Mouse (Mus musculus): ENCODE results near the gene Celsr1. TPM values are rescaled to one million over a fixed set of nuclear protein-coding genes. Genes with fewer than 3 reads are reported as not detected.

Celsr1 gene
- polyA plus RNA-seq, 1 experiment from 2014 or later, result 3.9 TPM

DNA sequence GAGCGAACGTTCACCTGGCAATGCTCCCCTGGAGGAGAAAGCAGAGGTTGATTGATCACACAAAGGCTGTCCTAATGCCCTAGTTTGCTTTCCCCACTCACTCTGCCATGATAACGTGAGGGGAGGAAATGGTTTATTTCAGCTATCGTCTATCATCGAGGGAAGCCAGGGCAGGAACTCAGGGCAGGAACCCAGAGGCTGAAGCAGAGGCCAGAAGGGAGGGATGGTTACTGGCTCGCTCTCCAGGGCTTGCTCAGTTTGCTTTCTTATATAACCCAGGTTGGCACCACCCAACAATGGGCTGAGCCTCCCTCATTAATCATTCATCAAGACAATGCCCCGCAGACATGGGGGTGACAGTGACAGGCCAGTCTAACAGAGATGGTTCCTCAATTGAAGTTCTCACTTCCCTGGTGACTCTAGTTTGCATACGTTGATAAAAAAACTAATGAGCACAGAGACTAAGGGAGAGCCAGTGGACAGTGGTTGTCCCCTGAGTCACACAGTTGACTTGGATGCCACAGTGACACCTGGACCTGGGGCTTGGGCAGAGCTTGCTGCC lies 70.2 kb downstream of the Celsr1 start:
- Histone ChIP-seq H3K27me3 (no peaks in the 10 kb centered on the region), H3K36me3 (peaks cover 17% of the 10 kb centered on the region; the same call in 1 of the 2 replicates), H3K9ac (no peak overlapping the region), H3K4me1 (no peaks in the 10 kb centered on the region), H3K27ac (no peak overlapping the region), H3K4me3 (replicated peaks) (no peak overlapping the region), H3K9me3 (replicated peaks) (no peaks in the 10 kb centered on the region), H3K4me2 (no peak overlapping the region)
- WGBS, result 66% methylated on average over 8 of the region's 8 CpGs
- no peak for ATAC-seq (replicated peaks; ENCODE audit: low FRiP score)

DNA sequence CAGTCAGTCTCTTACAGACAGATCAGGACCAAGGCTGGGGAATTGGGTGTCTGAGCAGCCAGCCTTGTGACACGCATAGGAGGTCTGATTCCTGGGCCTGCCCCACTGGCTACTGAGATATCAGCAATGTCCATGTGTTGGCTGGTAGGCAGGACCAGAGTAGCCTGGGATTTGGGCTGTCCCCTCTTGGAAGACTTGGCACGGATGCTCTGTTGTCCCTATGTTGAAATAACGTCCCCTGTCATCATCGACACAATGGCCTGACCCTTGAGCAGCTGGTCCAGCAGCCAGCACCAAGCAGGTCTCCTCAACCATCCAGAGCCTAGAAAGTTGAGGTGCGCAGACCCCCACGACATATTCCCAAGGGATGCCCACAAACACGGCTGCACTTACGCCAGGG lies 70.9 kb downstream of the Celsr1 start:
- Histone ChIP-seq H3K27me3 (no peaks in the 10 kb centered on the region), H3K4me2 (no peak overlapping the region), H3K9ac (no peak overlapping the region), H3K27ac (no peak overlapping the region), H3K9me3 (replicated peaks) (no peaks in the 10 kb centered on the region), H3K4me1 (no peaks in the 10 kb centered on the region), H3K36me3 (peaks cover 17% of the 10 kb centered on the region; the same call in 1 of the 2 replicates), H3K4me3 (replicated peaks) (no peak overlapping the region)
- no peak for ATAC-seq (replicated peaks; ENCODE audit: low FRiP score)
- 90% methylated on average over 8 of the region's 8 CpGs for WGBS

DNA sequence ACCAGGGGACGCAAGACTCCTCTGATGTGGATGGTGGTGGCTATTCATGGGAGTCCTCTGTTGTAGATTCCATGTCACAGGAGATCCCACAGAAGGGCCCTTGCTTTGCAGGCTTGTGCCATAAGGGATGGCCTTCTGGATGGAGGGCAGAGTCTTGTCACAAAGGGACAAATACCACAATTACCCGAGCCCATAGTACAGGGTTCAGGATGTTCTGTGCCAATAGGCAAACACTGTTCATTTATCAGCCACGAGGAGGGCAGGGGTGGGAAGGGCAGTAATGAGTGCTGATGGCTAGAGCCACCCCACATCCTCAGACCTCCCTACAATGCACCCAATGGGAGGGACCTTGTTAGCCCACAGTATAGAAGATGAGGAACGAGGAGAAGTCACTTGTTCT lies 71.9 kb downstream of the Celsr1 start:
- H3K9ac ChIP-seq, result no peak overlapping the region
- no peaks in the 10 kb centered on the region for H3K4me1 ChIP-seq
- WGBS, result 81% methylated on average over 4 of the region's 4 CpGs
- no peak overlapping the region for H3K27ac ChIP-seq
- H3K27me3 ChIP-seq, result no peaks in the 10 kb centered on the region
- H3K4me3 ChIP-seq (replicated peaks), result no peak overlapping the region
- H3K9me3 ChIP-seq (replicated peaks), result no peaks in the 10 kb centered on the region
- no peak overlapping the region for H3K4me2 ChIP-seq
- no peak for ATAC-seq (replicated peaks; ENCODE audit: low FRiP score)
- peaks cover 17% of the 10 kb centered on the region; the same call in 1 of the 2 replicates for H3K36me3 ChIP-seq

DNA sequence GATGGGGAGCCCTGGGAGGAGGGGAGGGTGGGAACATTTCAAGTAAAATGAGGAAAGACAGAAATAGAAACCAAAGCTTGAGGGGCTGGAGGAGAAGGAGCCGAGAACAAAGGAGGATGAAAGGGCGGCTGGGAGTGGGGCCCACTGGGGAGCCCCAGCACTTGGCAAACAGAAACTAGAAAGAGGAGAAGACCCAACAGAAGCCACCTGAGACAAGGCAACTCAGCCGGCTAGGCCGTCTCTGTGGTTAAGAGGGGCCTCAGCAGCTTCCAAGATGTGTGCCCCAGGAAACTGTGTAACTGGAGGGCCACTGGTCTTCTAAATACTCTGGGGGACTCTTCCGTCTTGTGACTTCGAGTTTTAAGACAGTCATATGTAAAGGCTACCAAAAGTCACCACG lies 72.4 kb downstream of the Celsr1 start:
- no peak for ATAC-seq (replicated peaks; ENCODE audit: low FRiP score)
- Histone ChIP-seq H3K4me3 (replicated peaks) (no peak overlapping the region), H3K4me1 (no peaks in the 10 kb centered on the region), H3K36me3 (peaks cover 17% of the 10 kb centered on the region; the same call in 1 of the 2 replicates), H3K27me3 (no peaks in the 10 kb centered on the region), H3K9ac (no peak overlapping the region), H3K9me3 (replicated peaks) (no peaks in the 10 kb centered on the region), H3K27ac (no peak overlapping the region), H3K4me2 (no peak overlapping the region)
- WGBS, result 77% methylated on average over 7 of the region's 7 CpGs

DNA sequence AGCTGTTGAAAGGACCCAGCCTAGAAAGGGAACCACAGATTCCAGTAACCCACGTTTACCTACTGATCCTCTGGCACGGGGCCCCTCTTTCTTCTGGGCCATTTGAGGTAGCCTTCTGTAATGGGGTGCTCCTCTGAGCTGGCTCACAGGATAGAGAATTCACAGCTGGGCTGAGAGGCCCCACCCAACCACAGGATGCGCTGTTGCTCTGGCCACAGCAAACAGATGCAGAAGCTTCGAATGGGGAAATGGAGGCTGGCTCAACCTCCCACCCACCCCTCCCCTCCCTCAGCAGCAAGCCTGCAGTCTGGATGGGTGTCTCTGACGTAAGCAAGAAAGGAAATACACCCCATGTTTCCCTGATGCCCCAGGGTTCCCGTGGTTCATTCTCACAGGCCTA lies 77.4 kb downstream of the Celsr1 start:
- Histone ChIP-seq H3K4me3 (replicated peaks) (no peak overlapping the region), H3K9ac (no peak overlapping the region), H3K9me3 (replicated peaks) (no peaks in the 10 kb centered on the region), H3K4me2 (no peak overlapping the region), H3K36me3 (peaks cover 15% of the 10 kb centered on the region; the same call in 1 of the 2 replicates), H3K27me3 (no peaks in the 10 kb centered on the region), H3K27ac (no peak overlapping the region), H3K4me1 (peaks cover 7% of the 10 kb centered on the region)
- 73% methylated on average over 6 of the region's 6 CpGs for WGBS
- no peak for ATAC-seq (replicated peaks; ENCODE audit: low FRiP score)

DNA sequence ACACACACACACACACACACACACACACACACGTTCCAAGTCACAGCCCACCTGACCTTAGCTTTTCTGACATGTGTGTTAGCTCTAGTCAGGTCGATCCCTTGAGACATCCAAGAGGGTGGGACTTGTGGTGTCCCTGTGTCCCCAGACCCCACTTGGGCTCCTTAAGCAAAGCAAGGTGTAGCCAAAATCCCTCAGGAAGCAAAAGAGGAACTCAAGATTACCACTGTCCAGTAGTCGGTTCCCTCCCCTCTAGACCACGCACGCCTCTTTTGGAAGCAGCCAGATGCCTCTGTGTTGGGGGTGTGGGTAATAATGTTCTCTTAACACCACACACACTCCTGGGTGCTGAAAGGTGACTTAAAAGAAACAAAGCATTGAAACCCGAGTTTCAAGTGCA lies 80.1 kb downstream of the Celsr1 start:
- ATAC-seq (replicated peaks; ENCODE audit: low FRiP score), result no peak
- Histone ChIP-seq H3K36me3 (0 out of 2 replicates have a peak, but pooled peaks cover 4% of the 10 kb centered on the region), H3K4me3 (replicated peaks) (no peak overlapping the region), H3K27ac (no peak overlapping the region), H3K4me1 (peaks cover 20% of the 10 kb centered on the region), H3K27me3 (no peaks in the 10 kb centered on the region), H3K9me3 (replicated peaks) (no peaks in the 10 kb centered on the region), H3K4me2 (no peak overlapping the region), H3K9ac (no peak overlapping the region)
- WGBS, result 68% methylated on average over 6 of the region's 6 CpGs

DNA sequence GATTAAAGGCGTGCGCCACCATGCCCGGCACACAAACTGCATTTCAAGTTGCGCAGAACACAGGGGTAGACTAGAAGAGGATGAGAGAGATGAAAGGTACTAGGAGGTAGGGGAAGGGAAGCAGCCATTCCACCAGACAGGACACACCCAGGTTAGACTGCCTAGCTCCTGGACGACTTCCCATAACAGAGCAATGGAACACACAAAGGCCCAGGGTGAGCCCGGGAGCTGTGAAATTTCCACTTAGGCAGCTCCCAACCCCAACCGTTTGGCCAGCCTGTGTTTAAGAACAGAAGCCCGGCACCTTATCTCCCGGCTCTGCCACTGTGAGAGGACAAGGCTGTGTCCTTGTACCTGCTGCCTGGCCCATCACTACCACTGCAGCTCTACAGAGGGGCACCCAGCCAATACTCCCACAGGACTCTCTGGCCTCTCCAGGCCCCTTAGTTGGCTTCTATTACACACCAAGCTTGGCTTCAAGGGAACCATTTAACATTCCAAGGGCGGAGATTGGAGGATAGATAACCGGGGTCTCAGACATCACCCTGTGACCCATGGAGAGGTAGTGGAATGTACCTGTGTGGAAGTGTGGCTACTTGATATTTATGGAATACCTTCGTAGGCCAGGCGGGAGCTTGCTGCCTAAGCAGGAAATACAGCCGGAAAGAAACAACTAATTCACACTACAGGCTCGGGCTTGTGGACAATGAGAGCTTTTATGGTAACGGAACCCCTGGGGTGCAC lies 84.0 kb downstream of the Celsr1 start:
- Histone ChIP-seq H3K9ac (no peak overlapping the region), H3K36me3 (0 out of 2 replicates have a peak, but pooled peaks cover 4% of the 10 kb centered on the region), H3K4me2 (no peak overlapping the region), H3K4me1 (peaks cover 28% of the 10 kb centered on the region), H3K27ac (peak overlapping the region; percentile 48; the same call in 1 of the 2 replicates), H3K9me3 (replicated peaks) (no peaks in the 10 kb centered on the region), H3K4me3 (replicated peaks) (no peak overlapping the region), H3K27me3 (no peaks in the 10 kb centered on the region)
- 0 out of 2 replicates have a peak, but pooled peaks have one; percentile 16 for ATAC-seq (replicated peaks; ENCODE audit: low FRiP score)
- WGBS, result 62% methylated on average over 16 of the region's 16 CpGs

DNA sequence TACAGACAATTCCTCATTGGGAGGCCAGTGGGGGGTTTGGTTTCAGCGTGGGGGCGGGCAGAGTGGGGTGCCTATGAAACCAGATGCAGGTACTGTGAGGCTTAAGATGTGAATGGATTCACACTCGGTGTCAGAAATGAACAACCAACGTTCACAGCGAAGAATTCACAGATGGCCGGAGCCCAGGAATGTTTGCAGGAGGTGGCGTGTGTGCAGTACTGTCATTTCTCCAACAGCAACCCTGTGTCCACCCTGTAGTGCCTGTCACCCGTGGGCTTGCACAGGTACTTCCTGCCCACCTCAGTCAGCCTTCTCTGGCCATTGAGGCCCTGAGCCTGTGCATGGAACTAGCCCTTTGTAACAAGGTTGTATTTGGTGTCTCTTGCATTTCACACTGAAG lies 85.6 kb downstream of the Celsr1 start:
- Histone ChIP-seq H3K4me2 (0 out of 2 replicates have a peak overlapping the region, but pooled peaks have one; percentile 10), H3K4me1 (peaks cover 28% of the 10 kb centered on the region), H3K27ac (peak overlapping the region; percentile 75), H3K36me3 (0 out of 2 replicates have a peak, but pooled peaks cover 4% of the 10 kb centered on the region), H3K9me3 (replicated peaks) (no peaks in the 10 kb centered on the region), H3K9ac (no peak overlapping the region), H3K4me3 (replicated peaks) (no peak overlapping the region), H3K27me3 (no peaks in the 10 kb centered on the region)
- ATAC-seq (replicated peaks; ENCODE audit: low FRiP score), result no peak
- WGBS, result 49% methylated on average over 8 of the region's 8 CpGs

DNA sequence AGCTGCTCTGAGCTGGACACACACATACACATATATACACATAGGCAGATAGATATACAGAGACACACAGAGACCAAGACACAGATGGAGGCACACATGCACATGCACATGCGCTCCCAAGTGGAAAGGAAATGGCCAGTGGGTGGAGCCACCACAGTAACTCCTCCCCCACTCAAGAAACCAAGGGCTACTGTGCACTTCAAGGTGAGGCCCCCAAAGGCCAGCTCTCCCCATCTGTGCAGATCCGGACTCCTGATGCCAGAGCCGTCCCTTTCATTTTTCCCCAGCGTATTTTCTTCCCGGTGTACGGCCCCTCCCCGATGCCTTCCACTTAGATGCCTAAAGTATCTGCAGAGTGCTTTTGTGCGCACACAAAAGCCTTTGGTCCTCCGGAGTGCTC lies 86.0 kb downstream of the Celsr1 start:
- Histone ChIP-seq H3K4me1 (peaks cover 28% of the 10 kb centered on the region), H3K27me3 (no peaks in the 10 kb centered on the region), H3K4me2 (0 out of 2 replicates have a peak overlapping the region, but pooled peaks have one; percentile 10), H3K36me3 (0 out of 2 replicates have a peak, but pooled peaks cover 3% of the 10 kb centered on the region), H3K4me3 (replicated peaks) (no peak overlapping the region), H3K9me3 (replicated peaks) (no peaks in the 10 kb centered on the region), H3K9ac (no peak overlapping the region), H3K27ac (peak overlapping the region; percentile 75)
- WGBS, result 62% methylated on average over 9 of the region's 9 CpGs
- ATAC-seq (replicated peaks; ENCODE audit: low FRiP score), result no peak; the same call in 1 of the 2 replicates

DNA sequence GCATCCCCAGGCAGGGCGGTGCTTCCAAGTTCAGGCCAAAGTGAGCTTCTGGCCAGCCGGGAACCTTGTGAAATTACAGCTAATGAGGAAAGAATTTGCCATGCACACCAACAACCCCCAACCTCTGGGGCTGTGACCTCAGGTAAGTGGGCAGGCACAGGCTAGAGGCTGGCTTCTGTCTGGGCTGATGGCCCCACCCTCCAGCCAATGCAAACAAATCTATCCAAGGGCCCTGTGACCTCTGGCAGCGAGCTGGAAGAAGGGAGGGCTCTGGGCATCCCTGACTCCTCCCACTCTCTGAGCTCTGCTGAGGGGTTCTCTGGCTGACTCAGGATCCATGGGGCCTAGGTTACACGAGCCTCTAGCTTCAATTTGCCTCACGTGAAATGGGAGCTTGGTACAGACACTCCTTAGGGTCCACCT lies 97.9 kb downstream of the Celsr1 start:
- 16% methylated on average over 5 of the region's 5 CpGs for WGBS
- Histone ChIP-seq H3K4me2 (0 out of 2 replicates have a peak overlapping the region, but pooled peaks have one; percentile 12), H3K36me3 (peaks cover 28% of the 10 kb centered on the region), H3K27me3 (no peaks in the 10 kb centered on the region), H3K4me1 (peaks cover 15% of the 10 kb centered on the region), H3K9ac (no peak overlapping the region; the same call in 1 of the 2 replicates), H3K4me3 (replicated peaks) (no peak overlapping the region), H3K9me3 (replicated peaks) (no peaks in the 10 kb centered on the region), H3K27ac (no peak overlapping the region)
- peak; percentile 88 for ATAC-seq (replicated peaks; ENCODE audit: low FRiP score)

DNA sequence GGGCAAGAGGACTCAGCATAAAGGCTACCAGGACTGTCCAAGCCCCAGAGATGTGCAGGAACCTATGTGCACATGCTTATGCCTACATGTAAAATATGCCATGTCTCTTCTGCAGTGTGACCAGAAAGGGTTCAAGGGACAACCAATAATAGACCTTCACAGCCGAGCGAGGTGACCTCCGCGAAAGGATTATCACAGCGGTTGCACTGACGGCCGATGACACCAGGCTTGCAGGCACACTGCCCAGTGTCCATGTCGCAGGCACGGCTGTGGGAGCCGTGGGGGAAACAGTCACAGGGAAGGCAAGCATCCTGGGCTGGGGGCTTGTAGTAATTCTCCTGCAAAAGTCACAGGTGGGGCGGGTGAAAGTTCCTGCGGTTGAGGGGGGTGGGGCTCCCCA lies 105.4 kb downstream of the Celsr1 start:
- no peak overlapping the region for H3K27ac ChIP-seq
- 91% methylated on average over 12 of the region's 12 CpGs for WGBS
- H3K27me3 ChIP-seq, result no peaks in the 10 kb centered on the region
- H3K9me3 ChIP-seq (replicated peaks), result no peaks in the 10 kb centered on the region
- no peak overlapping the region for H3K4me2 ChIP-seq
- H3K4me1 ChIP-seq, result no peaks in the 10 kb centered on the region
- H3K9ac ChIP-seq, result no peak overlapping the region
- no peak for ATAC-seq (replicated peaks; ENCODE audit: low FRiP score)
- peaks cover 58% of the 10 kb centered on the region for H3K36me3 ChIP-seq
- H3K4me3 ChIP-seq (replicated peaks), result no peak overlapping the region

DNA sequence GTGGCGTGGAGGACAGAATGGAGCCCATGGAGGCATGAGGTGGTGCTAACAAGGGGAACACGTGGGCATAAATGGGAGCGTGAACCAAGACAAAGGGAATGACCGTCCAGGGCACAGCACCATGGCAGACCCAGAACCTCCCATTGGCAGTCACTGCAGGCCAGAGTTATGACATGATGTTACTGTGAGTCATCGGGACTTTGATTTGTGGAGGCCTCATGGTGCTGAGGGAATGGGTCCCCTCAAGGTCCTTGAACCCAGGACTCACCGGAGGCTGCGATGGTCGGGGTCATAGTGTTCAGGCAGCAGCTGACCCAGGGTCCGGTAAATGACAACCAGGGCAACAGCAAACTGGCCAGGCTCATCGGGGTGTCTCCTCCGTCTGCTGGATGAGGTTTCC lies 111.7 kb downstream of the Celsr1 start:
- H3K9ac ChIP-seq, result no peak overlapping the region
- no peak overlapping the region for H3K4me3 ChIP-seq (replicated peaks)
- no peaks in the 10 kb centered on the region for H3K9me3 ChIP-seq (replicated peaks)
- no peak for ATAC-seq (replicated peaks; ENCODE audit: low FRiP score)
- WGBS, result 86% methylated on average over 11 of the region's 11 CpGs
- no peaks in the 10 kb centered on the region; the same call in 1 of the 2 replicates for H3K4me1 ChIP-seq
- H3K27ac ChIP-seq, result no peak overlapping the region
- H3K4me2 ChIP-seq, result no peak overlapping the region
- H3K36me3 ChIP-seq, result peaks cover 60% of the 10 kb centered on the region
- no peaks in the 10 kb centered on the region for H3K27me3 ChIP-seq

All from kidney, embryonic 15.5 days (tissue).